Mouse (Mus musculus): ENCODE data around the gene Rhox2e.
"Not testable (repeated sequence)": the region's sequence is repeated elsewhere in the genome, so short reads cannot be mapped to it uniquely, and the experiment has no call there.

The Rhox2e gene

GRCm38 (mm10) chrX:37530152-37530551 is at the start of gene Rhox2e:
TSS of gene Rhox2e (plus strand) at chrX:37530452.
- DNase-seq (ENCODE audit: low spot score in 2 of 2): not testable (repeated sequence)

DNA sequence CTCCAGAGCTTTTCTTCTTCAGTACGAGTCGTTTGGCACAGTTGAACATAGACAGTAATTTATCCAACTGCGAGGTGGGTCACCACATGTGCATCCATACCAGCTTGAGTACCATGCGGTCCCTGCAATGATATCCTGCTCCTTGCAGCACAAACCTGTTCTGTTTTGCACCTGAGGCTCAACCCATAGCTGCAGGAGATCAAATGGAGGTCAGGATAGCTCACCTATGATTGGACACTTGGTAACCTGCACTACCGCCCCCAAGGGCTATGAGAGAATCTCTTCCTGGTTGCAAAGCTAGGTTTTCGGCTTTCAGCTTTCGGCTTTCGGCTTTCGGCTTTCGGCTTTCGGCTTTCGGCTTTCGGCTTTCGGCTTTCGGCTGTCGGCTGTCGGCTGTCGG is 16.2 kb upstream of the Rhox2e start, which contains the start of gene Rhox4d:
Rhox4d (plus strand) TSS at position 301 of the 400 bp plus-strand sequence.
- DNase-seq (ENCODE audit: low spot score in 2 of 2): not testable (repeated sequence)

DNA sequence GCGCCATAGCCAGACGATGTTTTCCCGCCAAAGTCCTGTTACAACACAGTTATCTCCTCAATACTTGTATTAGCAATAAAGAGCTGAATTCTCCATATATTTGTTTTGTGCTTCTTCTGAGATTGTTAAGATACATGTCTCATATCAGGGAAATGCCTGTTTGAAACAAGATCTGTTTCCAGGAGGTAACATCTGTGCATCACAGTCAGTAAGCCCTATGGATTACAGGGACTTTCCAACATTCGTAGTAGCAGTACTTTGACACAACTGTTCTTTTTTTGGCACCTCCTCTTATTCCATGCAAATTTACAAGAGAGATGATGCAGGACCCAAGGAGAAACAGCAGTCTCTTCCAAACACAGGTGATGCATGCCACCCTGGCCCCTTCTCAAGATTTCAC is 11.5 kb downstream of the Rhox2e start, which contains the start of gene Rhox3e:
Rhox3e (plus strand) TSS at position 301 of the 400 bp plus-strand sequence.
- DNase-seq (ENCODE audit: low spot score in 2 of 2): not testable (repeated sequence)

- DNase-seq (ENCODE audit: low spot score in 2 of 2): not testable (repeated sequence)
These were observed 26.9 kb downstream of the Rhox2e start, which contains the start of gene Rhox4e for GRCm38 (mm10) chrX:37557112-37557511. TSS of gene Rhox4e (plus strand) at chrX:37557412.

DNA sequence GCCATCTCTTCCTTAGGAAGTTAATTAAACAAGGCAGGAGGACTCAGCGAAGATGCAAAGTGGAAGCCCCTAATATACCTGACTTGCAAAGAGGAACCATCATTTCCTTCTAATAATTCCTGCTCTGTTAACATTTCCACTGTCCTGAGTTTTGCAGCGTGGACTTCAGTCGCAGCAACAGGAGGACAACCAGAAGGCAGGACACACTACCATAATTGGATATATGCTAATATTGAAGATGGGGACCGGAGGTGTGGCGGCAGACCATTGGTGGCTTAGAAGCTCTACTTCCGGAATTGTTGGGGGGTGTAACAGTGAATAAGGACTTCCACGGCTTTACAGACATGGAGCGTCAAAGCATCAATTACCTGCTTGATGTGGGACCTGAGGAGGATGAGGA is 40.9 kb downstream of the Rhox2e start, which contains the start of gene Rhox2f:
Rhox2f (plus strand) TSS at position 301 of the 400 bp plus-strand sequence.
- not testable (repeated sequence) for DNase-seq (ENCODE audit: low spot score in 2 of 2)

GRCm38 (mm10) chrX:37572638-37573037 is 42.4 kb downstream of the Rhox2e start:
- not testable (repeated sequence) for DNase-seq (ENCODE audit: low spot score in 2 of 2)

DNA sequence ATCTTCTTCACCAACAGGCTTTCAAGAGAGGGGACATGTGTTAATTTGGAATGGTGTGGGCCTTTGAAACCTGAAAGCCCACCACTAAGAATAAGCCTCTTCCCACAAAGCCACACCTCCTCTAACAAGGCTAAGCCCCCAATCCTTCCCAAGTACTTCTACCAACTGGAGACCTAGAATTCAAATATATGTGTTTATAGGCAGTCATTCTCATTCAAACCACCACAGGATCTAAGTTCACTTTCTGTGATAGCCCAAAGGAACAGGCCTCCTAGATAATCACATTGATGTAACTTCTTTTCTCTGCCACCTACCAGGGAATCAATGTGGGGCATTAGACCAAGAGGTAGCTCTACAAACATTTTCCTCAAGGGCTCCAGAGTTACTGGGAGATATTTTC is 50.4 kb downstream of the Rhox2e start, which contains the start of gene Rhox3f:
Rhox3f (plus strand) TSS at position 301 of the 400 bp plus-strand sequence.
- DNase-seq (ENCODE audit: low spot score in 2 of 2): not testable (repeated sequence)

All from spleen, postnatal 4 days (tissue).